Mouse (Mus musculus): ENCODE measurements around the gene Ikzf3. TPM values are rescaled to one million over a fixed set of nuclear protein-coding genes. Genes with fewer than 3 reads are reported as not detected.

Gene Ikzf3
- total RNA-seq, 2 experiments from 2014 or later = 0.67 to 0.72 TPM

GRCm38 (mm10) chr11:98510125-98510524, 35.7 kb downstream of the Ikzf3 start:
- no peak for DNase-seq

GRCm38 (mm10) chr11:98509434-98509833, 36.4 kb downstream of the Ikzf3 start:
- peak; percentile 87 for DNase-seq

- DNase-seq = no peak
Observed at GRCm38 (mm10) chr11:98504926-98505325, 40.9 kb downstream of the Ikzf3 start.

- DNase-seq = no peak
Observed at GRCm38 (mm10) chr11:98497388-98498288, 48.2 kb downstream of the Ikzf3 start.

DNA sequence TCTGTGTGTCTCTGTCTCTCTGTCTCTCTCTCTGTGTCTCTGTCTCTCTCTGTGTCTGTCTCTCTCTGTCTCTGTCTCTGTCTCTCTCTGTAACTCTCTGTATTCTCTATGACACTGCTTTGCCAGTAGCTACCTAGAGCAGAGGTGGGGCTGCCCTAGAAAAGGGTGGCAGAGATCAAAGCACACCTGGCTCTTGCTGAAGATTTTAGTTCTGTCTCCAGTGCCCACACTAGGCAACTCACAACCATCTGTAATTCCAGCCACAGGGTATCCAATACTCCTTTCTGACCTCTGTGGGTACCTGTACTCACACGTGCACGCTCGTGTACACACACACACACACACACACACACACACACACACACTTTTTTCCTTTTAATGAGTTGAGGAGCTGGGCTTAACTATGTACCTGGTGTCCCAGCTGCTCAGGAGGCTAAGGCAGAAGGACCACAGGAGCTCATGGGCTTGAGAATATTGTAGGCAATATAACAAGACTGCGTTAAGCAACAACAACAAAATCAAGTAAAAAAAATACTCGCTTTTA, 50.6 kb downstream of the Ikzf3 start:
- DNase-seq = no peak

- DNase-seq = no peak
Observed at GRCm38 (mm10) chr11:98493394-98493793, 52.4 kb downstream of the Ikzf3 start.

DNA sequence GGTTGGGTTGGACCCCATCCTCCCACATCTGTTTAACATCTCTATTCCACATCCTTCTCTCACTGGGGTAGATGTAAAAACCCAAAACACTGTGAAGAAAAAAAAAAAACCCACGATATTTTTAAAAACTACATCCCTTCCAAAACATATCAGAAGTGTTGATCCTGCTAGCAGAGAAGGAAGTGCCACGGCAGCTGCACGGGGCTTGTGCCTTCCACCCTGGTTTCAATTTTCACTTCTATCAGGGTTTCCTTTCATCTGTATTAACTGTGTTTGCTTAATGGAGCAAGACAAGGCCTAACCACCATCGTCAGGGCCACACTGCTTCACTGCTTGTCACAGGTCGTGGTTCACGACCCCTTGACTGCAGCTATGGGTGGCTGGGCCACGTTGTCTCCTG, 52.9 kb downstream of the Ikzf3 start:
- DNase-seq = no peak

DNA sequence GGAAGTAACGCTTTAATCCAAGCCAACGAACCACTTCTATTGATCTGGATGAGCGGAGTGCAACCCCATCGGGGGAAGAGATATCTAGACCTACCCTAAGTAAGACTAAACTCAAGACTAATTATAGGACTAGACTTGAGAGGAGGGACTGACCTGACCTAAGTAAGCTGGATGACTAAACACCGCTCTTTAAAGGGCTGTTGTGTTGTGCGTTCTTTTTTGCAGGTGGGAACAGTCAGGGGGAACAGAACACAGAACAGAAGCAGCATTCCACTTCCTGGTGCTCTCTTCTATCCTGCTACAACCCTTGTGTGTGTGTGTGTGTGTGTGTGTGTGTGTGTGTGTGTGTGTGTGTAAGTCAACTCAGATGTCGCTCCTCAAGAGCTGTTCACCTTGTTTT, 54.3 kb downstream of the Ikzf3 start:
- no peak for DNase-seq

GRCm38 (mm10) chr11:98488540-98489234, 57.1 kb downstream of the Ikzf3 start:
- DNase-seq = no peak

GRCm38 (mm10) chr11:98487526-98488040, 58.2 kb downstream of the Ikzf3 start:
- DNase-seq = no peak

- DNase-seq = no peak
Observed at GRCm38 (mm10) chr11:98485749-98486148, 60.1 kb downstream of the Ikzf3 start.

DNA sequence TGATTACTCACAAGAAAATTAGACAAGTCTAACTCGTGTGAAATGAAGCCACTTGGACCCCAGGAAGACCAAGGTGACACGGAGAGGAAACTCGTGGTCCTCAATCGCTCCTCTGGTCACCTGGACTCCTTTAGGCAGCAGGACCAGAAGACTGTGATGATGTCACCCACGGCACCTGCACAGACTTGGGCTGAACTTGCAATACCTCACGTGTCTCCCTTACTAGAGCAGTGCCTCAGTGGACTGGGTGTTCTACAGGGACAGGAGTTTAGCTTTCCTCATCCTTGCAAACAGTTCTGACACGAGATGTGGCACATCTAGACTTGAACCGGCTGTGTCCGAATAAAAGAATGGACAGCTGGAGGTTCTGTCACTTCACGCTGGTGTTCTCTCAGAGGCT, 63.8 kb downstream of the Ikzf3 start:
- no peak for DNase-seq

DNA sequence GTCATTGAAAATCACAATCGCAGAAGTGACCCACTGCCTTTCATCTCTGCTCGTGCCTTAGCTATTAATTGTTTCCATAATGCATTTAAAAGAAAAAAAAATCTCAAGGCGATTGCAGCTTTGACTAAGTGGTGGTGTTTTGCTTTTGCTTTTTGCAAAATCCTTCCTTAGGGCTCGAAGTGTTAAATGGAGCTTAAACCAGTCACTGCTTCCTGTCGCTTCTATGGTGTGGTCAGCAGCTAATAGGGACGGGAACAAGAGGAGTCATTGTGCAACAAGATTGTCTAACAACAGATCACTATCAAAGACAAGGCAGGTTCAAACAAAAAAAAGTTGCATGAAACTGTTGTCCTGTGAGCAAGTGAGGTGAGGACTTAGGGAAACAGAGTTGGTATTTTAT, 64.6 kb downstream of the Ikzf3 start:
- DNase-seq = no peak

- no peak for DNase-seq
Observed at GRCm38 (mm10) chr11:98479940-98480497, 65.8 kb downstream of the Ikzf3 start.

GRCm38 (mm10) chr11:98479026-98479939, 66.5 kb downstream of the Ikzf3 start:
- no peak for DNase-seq

DNA sequence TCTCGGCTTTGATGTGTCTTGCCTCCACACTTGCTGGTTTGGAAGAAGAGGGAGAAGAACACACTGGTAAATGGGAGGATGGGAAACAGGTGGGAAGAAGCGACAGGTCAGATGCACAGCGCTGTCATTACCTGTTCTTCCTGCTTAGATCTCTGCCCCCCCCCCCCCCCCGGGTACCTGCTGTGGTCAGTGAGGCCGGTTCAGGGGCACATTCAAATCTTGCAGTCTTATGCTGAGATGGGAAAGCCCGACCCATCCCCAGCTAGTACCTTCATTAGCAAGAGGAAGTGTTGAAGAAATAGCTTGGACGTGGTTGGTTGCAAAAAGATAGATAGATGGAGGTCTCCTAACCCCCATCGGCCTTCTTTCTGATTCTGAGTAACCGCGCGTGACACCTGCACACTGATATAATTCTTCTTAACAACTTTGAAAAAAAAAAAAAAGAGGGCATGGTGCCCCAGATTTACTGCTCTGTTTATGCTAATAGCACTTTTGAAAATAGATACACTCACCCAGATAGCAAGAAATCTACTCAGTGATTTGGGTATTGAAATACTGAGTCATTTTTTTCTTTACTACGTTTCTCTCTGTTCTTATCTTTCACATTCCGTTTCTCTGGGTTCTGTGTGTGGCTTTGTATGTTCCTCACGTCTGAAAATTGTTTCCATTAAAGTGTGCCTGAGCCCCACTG, 68.7 kb downstream of the Ikzf3 start:
- no peak for DNase-seq

GRCm38 (mm10) chr11:98476434-98476807, 69.4 kb downstream of the Ikzf3 start:
- DNase-seq = no peak

GRCm38 (mm10) chr11:98475630-98476433, 70.0 kb downstream of the Ikzf3 start:
- no peak for DNase-seq

DNA sequence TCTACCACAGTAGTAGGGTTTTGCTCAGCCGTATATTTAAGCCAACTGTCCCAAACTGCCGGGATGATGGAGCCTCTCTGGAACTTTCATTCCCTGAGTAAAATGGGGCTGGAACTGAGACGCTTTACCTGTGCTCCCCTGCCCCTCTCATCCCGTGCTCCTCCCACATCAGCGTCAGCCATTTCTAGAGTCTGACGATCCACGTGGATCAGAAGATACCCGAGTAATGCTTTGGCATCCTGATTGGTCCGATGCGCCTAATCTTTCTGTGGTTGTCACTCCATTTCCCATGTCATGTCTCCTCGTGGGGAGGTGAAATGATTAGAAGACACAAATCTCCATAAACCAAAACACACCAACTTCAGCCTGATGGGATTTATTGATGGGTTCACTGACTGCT, 70.9 kb downstream of the Ikzf3 start:
- no peak for DNase-seq

GRCm38 (mm10) chr11:98473916-98474479, 71.8 kb downstream of the Ikzf3 start:
- no peak for DNase-seq

Measured in heart, postnatal 4 days (tissue).